Mouse (Mus musculus): ENCODE results near the gene Mpi. TPM values are rescaled to one million over a fixed set of nuclear protein-coding genes. Genes with fewer than 3 reads are reported as not detected.

Gene Mpi
- polyA plus RNA-seq, 1 experiment from 2014 or later: 79.2 TPM

Other genes starting within 250 kb of the Mpi start
- 26.2 and 28.4 TPM in 2 replicates for gene Ppcdc, start 112.6 kb downstream of the Mpi start, polyA plus RNA-seq (2015; fragmentation: Nextera tagmentation; extraction: Ambion mirVana)
- gene Scamp5, start 84.7 kb downstream of the Mpi start, polyA plus RNA-seq (2015; fragmentation: Nextera tagmentation; extraction: Ambion mirVana): 90.9 and 91.6 TPM in 2 replicates
- gene Rpp25, start 48.7 kb downstream of the Mpi start, polyA plus RNA-seq (2015; fragmentation: Nextera tagmentation; extraction: Ambion mirVana): 19.5 and 27.6 TPM in 2 replicates
- 809 and 819 TPM in 2 replicates for gene Cox5a, start 31.5 kb downstream of the Mpi start, polyA plus RNA-seq (2015; fragmentation: Nextera tagmentation; extraction: Ambion mirVana)
- gene Fam219b, start 15.2 kb downstream of the Mpi start, polyA plus RNA-seq (2015; fragmentation: Nextera tagmentation; extraction: Ambion mirVana): 23.2 and 24.2 TPM in 2 replicates
- gene Scamp2, start 8.2 kb upstream of the Mpi start, polyA plus RNA-seq (2015; fragmentation: Nextera tagmentation; extraction: Ambion mirVana): 54.2 and 57.5 TPM in 2 replicates
- gene Ulk3, start 36.7 kb upstream of the Mpi start, polyA plus RNA-seq (2015; fragmentation: Nextera tagmentation; extraction: Ambion mirVana): 23.5 and 25.1 TPM in 2 replicates
- gene Cplx3, start 53.5 kb upstream of the Mpi start, polyA plus RNA-seq (2015; fragmentation: Nextera tagmentation; extraction: Ambion mirVana): 2.2 and 3.3 TPM in 2 replicates
- gene Lman1l, start 68.0 kb upstream of the Mpi start, polyA plus RNA-seq (2015; fragmentation: Nextera tagmentation; extraction: Ambion mirVana): not detected in 2 replicates
- 35.9 and 41.9 TPM in 2 replicates for gene Csk, start 100.9 kb upstream of the Mpi start, polyA plus RNA-seq (2015; fragmentation: Nextera tagmentation; extraction: Ambion mirVana)
- not detected in 2 replicates for gene Cyp1a2, start 130.9 kb upstream of the Mpi start, polyA plus RNA-seq (2015; fragmentation: Nextera tagmentation; extraction: Ambion mirVana)
- not detected in 2 replicates for gene Cyp1a1, start 135.2 kb upstream of the Mpi start, polyA plus RNA-seq (2015; fragmentation: Nextera tagmentation; extraction: Ambion mirVana)
- gene Edc3, start 155.8 kb upstream of the Mpi start, polyA plus RNA-seq (2015; fragmentation: Nextera tagmentation; extraction: Ambion mirVana): 38.1 and 40.1 TPM in 2 replicates
- 80.0 and 84.9 TPM in 2 replicates for gene Clk3, start 213.1 kb upstream of the Mpi start, polyA plus RNA-seq (2015; fragmentation: Nextera tagmentation; extraction: Ambion mirVana)